Mouse (Mus musculus) kidney, postnatal 10 days (tissue): ENCODE results near the gene Mga.
A peak's percentile ranks its signal among the peaks of the same experiment; 100 is the strongest.

Source experiments
- DNase-seq: peaks from one replicate; pipeline ENCODE4 v3.0.0; 2021; ENCODE audit warnings: mixed read lengths

The Mga gene

DNA sequence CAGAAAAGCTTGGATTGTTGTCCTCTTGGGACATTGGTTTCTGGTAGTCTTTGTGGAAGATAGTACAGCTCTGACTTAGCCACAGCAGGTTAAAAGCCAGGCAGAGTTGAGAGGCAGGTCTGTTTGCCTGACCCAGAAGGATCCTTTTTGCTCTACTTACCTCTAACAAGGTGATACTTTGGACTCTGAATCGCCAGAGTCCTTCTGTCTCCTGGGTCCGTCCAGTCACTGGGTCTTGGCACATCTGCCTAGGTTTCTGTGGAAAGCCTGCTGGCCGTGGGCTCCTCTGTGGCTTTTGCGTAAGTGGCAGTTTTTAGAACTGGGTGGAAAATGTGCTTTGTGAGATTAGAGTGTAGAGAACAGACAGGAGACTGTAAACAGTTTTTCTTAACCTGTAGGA lies 91.9 kb downstream of the Mga start:
- no peak for DNase-seq

DNA sequence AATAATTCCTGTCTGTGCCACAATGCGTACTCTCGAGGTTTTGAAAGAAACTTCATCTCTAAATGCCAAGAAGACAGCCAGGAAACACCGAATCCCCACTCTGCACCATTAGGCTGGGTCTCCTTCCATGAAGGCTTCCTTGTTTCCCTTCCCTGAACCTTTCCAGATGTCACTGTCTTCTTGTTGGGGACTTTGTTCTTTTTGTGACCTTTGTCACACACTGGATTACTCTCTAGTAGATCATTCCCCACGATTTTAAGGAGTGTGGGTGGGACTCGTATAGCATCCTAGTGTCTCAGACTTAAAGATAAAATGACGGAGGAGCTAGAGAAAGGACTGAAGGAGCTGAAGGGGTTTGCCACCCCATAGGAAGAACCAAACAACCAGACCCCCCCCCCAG lies 93.9 kb downstream of the Mga start:
- no peak for DNase-seq

DNA sequence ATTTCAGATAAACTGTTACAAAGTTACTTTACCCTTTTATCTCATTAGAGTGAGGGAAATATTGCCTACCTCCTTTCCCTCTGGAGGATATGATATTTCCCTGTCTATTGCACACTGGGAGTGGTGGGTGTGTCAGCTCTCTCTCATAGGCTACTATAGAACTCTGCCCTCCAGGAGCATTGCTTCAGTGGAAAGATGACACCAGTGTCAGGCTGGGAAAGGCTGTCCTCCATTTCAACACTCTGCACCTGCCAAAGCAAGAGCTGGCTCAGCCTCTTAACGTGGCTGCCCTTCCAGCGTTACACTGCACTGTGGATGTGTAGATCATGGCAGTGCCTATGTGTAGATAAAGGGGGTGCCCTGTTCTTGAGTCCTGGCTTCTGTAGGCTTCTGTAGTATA lies 95.3 kb downstream of the Mga start:
- DNase-seq, result no peak

DNA sequence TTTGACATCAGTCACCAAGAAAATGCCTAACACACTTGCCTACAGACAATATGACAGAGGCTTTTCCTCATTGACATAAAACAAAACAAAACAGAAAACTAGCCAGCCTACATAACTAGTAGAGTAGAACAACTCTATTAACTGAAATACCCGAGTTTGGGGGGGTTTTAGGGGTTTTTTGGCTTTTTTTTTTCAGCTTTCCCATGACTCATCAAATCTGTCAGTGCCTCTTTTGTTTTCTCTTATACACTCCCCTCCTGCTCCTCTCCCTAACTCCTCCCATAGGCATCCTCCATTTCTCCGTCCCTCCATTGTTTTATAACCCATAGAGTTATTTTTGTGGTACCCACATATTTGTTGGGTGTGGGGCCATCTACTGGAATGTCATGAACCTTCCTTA lies 96.5 kb downstream of the Mga start:
- no peak for DNase-seq

DNA sequence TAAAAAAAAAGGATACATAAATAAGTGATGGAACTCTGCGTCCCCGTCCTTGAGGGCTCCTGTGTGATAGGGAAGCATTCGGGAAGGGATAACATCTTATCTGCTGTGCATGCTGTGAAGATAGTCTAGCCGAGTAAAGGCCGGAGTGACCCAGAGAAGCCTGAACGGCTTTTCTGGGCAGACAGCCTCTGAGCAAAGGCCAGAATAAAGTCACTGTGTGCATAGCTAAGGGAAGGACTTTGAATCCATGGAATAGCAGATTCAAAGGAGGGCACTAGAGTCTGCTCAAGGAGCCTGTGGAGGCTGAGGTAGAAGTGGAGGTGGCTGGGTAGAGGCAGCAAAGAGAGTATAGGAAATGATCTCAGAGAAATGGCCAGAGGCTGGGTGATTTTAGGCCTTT lies 97.8 kb downstream of the Mga start:
- no peak for DNase-seq

DNA sequence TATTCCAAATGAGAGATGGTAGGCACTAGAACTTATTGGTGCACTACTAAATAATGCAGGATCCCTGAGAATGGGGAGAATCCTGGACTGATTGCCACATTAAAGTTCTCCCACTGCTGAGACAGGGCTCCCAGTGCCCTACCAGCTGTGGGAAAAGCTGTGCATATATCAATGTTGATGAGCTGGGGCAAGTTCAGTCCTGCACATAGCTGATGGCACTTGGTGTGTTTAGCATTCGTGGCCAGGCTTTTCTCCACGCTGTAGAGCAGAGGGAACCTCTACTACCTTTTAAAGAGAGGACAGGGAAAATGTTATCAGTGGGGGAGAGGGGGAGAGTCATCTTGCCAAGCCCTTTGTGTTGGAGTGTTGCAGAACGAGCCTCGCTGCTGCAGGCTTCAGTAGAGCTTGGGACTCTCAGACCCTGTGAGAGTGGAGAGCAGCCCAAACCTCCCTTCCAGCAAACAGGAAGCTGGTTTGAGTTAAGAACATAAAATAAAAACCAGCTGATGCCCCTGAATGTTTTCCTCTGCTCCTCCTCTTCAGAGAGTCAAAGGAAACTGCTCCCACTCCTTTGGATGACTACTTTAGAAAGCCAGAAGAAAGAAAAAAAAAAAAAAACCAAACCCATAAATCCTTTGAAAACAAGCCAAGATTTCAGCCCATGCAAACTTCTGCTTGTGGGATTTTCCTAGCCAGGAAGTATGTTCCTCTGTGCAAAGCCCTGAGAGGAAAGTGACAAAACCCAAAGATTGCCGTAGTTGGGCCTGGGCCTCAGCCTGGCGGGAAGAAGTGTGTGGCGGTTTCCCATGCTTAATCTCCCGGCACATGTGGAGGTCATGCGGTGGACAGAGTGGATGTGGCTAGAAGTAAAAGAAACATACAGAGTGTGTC lies 98.6 kb downstream of the Mga start:
- DNase-seq, result peak; percentile 65

DNA sequence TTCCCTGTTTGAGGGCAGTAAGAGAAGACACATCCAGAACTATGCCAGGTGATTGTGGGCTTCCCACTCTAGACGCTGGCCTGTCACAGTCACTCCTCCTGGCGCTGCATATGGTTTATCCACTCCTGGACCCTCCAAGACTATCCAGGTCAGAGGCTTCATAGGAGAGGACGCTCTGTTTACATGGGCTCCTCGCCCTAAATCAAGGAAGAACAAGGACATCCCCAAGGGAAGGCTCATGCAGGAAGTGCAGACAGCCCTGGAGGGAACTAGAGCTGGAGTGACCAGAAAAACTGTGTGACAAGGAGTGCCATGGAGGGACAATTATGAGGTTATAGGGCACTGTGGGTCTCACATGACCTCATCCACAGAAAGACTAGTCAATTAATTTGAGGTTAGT lies 100.3 kb downstream of the Mga start:
- DNase-seq, result no peak

DNA sequence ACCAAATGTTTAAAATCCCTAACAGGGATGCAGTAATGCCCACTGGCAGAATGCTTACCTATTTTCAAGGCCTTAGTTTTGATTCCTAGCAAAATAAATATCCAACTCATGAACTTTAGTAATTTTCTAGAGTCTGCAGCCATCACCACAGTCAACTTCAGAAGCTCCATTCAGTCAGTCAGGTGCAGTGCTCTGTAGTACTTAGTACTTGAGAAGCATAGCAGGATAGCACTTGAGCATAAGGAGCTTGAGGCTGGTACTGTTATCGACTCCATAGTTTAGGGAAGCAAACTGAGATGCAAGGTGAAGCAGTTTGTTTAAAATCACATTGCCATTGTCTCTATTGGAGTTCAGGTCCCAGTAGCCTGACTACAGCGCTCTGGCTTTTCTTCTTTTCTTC lies 102.7 kb downstream of the Mga start:
- no peak for DNase-seq

DNA sequence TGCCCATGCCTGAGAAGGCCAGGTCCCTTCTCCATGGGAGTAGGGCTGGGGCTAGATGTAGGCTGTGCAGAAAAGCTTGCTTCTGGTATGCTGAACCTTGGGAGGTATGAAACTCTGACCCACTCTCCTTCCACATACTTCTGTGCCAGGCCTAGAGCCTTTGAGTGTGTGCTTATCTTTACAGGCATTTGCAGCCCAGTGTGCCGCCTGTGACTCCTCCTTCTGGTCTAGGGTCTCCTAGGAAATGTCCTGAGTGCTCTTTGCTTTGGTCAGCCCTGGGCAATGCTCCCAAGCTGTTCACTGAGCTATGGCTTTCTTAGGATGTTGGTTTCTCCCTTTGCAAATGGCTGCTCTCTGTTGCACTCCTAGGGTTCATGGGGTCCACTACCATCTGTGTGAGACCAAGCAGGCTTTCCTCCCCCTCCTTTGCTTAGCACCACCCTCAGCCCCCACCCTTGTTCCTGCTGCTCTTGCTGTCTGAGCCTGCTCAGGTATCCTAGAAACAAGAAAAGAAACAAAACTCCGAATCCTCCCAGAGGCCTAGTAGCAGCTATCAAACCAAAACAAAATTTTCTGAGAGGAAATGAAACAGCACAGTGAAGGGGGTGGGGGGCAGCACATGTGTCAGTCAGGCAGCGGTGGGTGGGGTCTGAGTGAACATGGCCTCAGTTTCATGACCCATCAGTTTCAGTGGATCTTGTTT lies 104.0 kb downstream of the Mga start:
- DNase-seq, result peak; percentile 53

DNA sequence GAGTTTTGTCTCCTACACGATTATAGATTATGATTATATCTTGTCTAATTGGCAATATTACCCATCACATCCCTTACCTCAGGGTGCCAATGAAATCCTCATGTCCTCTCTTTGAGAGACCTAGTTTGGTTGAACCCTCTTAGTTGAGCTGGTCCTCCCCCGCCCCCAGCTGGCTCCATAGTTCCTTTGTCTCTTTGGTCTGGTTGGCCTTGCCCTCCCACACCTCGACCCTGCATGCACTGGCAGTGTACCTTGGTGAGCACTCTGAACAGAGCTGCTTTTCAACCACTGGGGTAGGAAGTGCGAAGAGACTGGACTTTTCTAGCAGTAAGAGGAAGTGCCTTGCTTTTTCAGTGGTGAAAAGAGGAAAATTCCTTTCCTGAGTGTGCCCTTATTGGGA lies 104.9 kb downstream of the Mga start:
- no peak for DNase-seq

DNA sequence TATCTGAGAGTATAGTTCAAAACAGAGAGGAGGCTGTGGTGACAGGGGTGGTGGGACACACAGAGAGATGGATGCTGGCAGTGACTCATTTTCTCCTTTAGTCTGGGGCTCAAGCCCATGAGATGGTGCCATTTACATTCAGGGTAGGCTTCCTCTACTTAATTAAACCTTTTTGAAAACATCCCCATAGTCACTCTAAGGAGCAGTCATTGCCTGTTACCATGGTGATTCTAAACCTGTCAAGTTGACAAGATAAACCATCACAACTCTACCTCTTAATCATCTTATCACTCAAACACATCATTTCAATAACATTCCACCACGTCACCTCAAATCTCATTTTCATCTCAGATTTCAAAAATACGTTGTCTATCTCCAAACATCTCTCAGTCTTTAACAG lies 106.9 kb downstream of the Mga start:
- no peak for DNase-seq

DNA sequence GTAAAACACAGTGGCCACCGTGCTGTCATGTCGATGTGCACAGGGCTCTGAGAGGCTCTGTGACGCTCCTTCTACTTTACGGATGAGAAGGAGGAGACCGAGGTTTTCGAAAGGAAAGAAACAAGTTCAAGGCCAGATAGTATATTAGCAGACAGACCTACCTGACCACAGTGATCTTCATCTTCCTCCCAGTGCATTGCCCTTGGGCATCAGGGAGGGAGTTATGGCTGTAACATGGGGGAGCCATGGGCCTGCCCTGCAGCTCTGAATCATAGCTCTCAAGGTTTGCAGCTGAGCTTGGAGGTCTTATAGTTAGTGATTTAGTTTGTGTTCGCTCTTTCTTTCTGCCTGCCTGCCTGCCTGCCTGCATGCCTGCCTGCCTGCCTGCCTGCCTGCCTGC lies 109.7 kb downstream of the Mga start:
- no peak for DNase-seq

DNA sequence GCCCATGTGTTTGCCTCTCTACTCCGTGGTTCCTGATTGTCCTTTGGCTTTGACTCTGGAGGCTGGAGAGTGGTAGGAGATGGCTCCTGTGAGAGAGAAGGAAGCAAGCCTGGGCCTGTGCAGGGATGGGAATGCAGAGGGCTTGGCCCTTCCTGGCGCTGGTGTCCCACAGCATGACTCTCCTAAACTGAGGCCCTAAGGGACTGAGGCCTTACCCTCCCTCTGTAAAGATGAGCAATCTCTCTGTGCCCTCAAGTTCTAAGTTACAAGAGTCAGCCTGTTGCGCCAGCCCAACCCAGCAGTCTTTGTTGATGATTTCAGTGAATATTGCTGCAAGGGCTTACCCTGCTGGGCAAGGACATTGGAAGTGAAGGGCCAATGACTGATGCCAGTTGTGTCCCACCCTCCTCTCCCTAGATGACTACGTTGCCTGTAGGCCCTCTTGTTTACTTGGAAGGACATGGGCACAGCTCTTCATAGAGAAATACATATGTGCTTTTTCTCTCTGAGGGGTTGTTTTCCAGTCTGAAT lies 110.7 kb downstream of the Mga start:
- DNase-seq, result no peak

DNA sequence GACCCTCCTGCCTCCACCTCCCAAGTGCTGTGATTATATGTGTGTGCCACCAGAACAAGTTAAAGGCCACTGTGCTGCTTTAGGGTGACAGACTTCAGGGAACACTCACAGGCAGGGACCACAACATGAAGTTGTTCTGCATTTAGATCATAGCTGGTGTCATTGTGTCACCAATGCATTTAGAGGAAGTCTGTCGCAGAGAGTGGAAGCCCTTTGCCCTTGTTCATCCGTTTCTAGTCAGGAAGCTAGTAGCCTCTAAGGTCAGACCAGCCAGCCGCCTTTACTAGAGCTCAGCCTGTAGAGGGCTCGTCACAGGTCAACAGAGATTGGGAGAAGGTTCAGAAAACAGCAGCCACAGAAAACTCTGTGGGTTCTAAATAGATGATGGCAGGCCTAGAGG lies 111.6 kb downstream of the Mga start:
- DNase-seq, result peak; percentile 56

DNA sequence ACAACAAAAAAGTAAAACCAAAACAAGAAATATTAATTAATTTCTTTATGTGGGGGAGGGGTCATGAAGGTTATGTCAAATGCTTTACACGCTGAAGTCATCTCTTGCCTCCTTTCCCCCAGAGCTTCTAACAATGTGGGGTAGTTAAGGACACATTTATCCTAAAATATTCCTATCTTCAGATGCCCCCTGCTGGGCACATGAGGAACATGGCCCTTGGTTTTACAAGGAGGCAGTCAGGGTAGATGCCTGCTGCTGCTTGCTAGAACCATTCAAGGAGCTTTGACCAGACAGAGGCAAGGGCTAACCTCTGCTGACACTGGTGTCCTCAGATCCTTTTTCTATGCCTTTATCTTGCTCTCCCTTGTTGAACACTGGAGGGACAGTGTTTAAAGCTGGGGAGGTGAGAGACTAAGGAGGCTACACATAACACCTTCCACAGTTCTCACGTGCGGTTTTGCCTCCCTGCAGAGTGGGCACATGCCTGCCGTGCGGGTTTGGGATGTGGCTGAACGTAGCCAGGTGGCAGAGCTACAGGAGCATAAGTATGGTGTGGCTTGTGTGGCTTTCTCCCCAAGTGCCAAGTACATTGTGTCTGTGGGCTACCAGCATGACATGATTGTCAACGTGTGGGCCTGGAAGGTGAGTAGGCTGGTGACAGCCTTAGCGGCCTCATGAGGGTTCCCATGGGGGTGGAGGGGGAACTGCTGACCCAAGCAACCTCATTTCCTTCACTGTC lies 114.6 kb downstream of the Mga start:
- DNase-seq, result peak; percentile 83

DNA sequence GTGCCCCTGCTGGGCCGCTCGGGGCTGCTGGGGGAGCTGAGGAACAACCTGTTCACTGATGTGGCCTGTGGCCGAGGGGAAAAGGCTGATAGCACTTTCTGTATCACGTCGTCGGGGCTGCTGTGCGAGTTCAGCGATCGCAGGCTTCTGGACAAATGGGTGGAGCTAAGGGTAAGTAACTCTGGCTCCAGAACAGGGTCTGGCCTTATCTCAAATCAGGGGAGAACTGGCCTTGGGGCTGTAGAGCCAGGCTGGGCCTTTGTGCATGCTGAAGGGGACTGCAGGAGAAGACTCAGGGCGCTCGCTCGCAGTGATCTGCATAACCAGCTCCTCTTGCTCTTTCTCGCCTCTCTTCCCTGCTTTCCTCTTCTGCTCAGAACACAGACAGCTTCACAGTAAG lies 115.9 kb downstream of the Mga start:
- no peak for DNase-seq

DNA sequence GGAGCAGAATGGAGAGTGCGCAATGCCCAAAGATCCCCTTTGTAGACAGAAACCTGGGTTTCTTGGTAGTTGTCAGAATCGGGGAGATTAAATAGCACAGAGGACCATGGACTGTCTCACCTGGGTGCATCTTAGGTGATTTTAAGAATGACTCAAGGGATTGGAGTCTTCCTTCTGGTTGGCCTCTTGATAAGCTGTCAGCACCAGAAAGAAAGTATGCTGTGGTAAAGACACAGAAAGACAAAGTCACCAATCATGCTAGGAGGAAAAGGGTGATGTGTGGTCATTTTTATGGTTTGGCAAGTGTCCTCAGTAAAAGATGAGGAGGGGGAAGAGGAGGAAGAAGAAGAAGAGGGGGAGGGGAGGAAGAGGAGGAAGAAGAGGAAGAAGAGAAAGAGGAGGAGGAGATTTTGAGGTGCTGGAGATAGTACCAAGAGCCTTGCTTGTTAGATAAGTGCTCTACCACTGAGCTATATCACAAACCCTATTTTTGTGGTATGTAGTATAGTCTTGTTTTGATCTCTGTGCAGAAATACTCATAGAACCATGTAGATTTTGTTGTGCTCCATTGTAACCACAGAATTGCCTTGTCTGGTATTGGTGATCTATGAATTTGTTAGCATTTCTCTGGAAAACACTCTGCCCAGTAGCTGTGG lies 116.9 kb downstream of the Mga start:
- no peak for DNase-seq

DNA sequence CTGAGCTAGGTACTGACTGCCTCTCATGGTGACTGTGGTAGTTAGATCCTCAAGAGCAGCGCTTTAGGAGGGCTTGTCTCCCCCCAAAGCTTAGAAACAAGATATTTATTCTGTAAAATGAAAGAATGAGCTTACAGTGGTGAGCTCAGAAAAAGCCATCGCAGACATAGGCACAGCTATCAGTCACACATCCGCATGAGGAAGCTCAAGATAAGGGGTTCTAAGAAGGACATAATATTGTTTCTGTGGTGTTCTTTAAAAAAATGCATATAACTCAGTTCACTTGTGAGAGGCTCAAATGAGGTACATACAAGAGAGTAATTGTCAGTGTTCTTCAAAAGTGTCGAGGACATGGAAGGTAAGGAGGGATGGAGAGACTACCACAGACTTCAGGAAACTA lies 118.9 kb downstream of the Mga start:
- DNase-seq, result no peak

DNA sequence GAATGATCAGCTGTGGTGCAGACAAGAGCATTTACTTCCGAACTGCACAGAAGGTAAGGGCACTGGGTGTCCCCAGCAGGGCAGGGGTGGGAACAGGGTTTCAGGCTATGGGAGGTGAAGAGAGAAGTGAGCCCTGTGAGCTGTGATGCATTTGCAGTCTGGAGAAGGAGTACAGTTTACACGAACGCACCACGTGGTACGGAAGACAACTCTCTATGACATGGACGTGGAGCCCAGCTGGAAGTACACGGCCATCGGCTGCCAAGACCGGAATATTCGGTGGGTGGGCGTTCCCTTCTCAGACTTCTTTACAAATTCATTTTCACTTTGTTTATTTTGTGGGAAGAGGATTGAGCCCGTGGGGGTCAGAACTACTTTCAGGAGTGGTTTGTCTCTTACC lies 120.6 kb downstream of the Mga start:
- peak; percentile 48 for DNase-seq
